Mouse (Mus musculus): ENCODE data around the gene Entpd7. TPM values are rescaled to one million over a fixed set of nuclear protein-coding genes. Genes with fewer than 3 reads are reported as not detected.

Gene Entpd7
- polyA plus RNA-seq, 1 experiment from 2014 or later = 8.4 TPM

DNA sequence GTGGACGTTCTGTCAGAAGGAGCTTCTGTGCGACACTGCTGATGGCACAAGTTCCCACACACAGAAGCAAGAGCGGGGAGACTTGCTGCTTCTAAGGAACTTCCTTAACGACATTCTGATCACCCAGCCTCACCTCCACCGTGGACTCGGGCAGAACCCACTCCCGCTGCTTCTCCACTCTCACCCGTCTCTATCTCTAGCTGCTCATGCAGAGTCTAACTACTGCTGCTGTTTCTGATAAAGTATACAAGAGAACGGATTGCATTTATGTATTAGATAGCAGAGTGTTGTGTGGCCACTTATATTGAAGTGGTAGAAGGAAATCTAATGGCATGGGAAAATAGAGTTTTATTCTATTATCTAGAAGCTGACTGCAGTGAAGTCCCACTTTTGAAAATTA lies 28.7 kb upstream of the Entpd7 start:
- DNase-seq (ENCODE audit: low read depth, low spot score) = no peak
- ChIA-PET POLR2A (no interaction called here), CTCF (interaction anchor here (2.1 to 2.3 kb wide), 2 partner anchors 29 to 36 kb away, joined by 11 to 12 read pairs; no protein-coding TSS in a partner anchor)
- H3K27me3 ChIP-seq = no peaks in the 10 kb centered on the region
- no peak for TF ChIP-seq CTCF (IDR thresholded peaks at IDR 0.05)
- no peak for ATAC-seq
- in situ Hi-C loops (cut with MboI; ENCODE audit: low pct_unique_long_range_greater_than_20kb) = loop anchor here (5.0 kb wide), 1 partner anchor 33 kb away; no protein-coding TSS in a partner anchor

DNA sequence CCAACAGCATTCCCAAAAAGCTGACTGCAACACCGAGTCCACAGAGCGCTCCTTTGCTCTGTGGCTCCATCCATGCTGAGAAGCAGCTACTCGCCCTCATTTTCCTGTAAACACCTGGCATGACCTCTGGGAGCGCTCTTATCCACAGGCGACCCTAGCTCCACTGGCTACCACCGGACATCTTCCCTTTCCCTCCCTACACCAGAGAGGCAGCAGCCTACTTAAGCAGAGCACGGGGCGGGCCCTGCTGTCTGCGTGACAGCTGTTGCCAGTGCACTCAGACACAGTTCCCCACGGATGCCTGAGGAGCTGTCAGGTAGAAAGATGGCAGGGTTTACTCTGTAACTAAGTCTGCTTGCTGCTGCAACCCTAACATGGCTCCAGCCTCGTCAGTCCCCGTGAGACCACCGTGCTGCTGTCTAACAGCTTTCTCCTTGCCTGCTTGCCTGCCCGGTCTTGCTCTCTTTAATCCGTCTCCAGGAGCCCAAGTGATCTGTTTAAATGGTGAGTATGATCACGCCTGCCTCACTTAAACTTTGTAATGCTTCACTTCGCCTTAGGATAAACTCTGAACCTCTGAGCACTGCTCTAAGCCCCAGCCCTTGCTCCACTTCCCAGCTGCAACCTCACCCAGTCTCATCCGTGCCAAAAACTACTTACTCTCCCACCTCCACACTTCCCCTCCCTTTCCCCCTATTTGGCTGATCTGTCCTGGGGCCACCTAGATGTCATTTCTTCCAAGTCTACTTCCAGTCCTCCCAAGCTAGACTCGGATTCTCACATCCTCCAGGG lies 27.1 kb upstream of the Entpd7 start:
- in situ Hi-C loops (cut with MboI; ENCODE audit: low pct_unique_long_range_greater_than_20kb) = loop anchor here (5.0 kb wide), 1 partner anchor 35 kb away; no protein-coding TSS in a partner anchor
- DNase-seq (ENCODE audit: low read depth, low spot score) (no peak), ATAC-seq (no peak)
- H3K27me3 ChIP-seq = no peaks in the 10 kb centered on the region
- CTCF ChIA-PET = interaction anchor here (1.2 to 2.1 kb wide), 4 partner anchors 13 to 38 kb away, joined by 3 to 9 read pairs (median 4); no protein-coding TSS in a partner anchor
- TF ChIP-seq CTCF (IDR thresholded peaks at IDR 0.05) = no peak
- POLR2A ChIA-PET = interaction anchor here (2.6 kb wide), 1 partner anchor 13 kb away, joined by 8 read pairs; no protein-coding TSS in a partner anchor

DNA sequence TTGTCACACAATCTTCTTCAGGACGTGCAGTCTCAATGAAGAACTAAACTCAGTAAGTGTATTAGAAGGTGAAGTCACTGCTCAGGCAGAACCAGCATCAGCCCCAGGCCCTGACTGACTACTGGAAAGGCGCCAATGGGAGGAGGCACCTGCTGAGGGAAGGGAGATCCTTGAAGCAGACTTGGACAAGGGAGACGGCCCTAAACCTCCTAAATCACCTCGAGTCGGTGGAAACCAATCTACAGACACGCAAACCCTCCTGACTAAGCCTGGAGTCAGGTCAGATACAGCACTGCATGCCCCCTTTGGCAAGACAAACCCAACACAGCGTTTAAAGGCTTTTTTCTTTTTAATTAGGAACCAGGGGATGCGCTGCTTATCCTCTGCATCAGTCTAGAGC lies 26.0 kb upstream of the Entpd7 start:
- no peak for TF ChIP-seq CTCF (IDR thresholded peaks at IDR 0.05)
- ATAC-seq (no peak), DNase-seq (ENCODE audit: low read depth, low spot score) (no peak)
- no peaks in the 10 kb centered on the region for H3K27me3 ChIP-seq
- POLR2A ChIA-PET = interaction anchor here (2.6 kb wide), 1 partner anchor 12 kb away, joined by 8 read pairs; no protein-coding TSS in a partner anchor
- in situ Hi-C loops (cut with MboI; ENCODE audit: low pct_unique_long_range_greater_than_20kb) = loop anchor here (5.0 kb wide), 1 partner anchor 36 kb away; no protein-coding TSS in a partner anchor
- CTCF ChIA-PET = interaction anchor here (1.3 to 2.1 kb wide), 4 partner anchors 12 to 32 kb away, joined by 3 to 9 read pairs (median 5); no protein-coding TSS in a partner anchor

DNA sequence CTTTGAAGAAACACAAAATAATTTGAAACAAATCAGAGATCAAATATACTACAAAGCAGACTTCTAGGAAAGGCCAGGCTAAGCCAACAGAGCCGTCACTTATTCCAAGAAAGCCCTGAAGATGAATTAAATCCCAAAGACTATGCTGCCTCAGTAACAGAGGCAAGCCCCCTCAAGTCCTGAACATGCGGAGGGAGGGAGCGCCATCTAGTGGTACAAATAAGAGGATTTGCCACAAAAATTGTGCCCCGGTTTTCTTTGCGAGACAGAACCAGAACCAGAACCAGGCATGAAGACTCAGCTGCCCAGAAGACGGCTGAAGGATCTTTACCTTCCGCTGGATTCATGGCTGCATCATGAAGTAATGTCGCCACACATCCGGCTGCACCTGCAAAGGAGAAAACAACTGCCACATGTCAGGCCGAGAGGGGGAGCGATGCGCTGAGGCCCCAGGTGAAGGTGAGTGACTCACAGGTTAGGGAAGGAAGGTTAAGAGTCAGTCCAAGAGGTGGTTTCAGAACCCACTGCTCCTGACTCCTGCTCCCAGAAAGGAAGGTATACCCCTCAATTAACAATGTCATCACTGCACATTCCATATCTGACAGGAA lies 23.9 kb upstream of the Entpd7 start:
- DNase-seq (ENCODE audit: low read depth, low spot score) = no peak
- no peak for ATAC-seq
- no peaks in the 10 kb centered on the region for H3K27me3 ChIP-seq
- TF ChIP-seq CTCF (IDR thresholded peaks at IDR 0.05) = peak; percentile 86
- in situ Hi-C loops (cut with MboI; ENCODE audit: low pct_unique_long_range_greater_than_20kb) = no loop called here
- ChIA-PET CTCF (interaction anchor here (0.9 to 2.9 kb wide), 9 partner anchors 10 to 167 kb away, joined by 3 to 14 read pairs (median 6); partner anchors contain the start of gene Slc25a28), POLR2A (interaction anchor here (1.3 kb wide), 1 partner anchor 144 kb away, joined by 3 read pairs; no protein-coding TSS in a partner anchor)

DNA sequence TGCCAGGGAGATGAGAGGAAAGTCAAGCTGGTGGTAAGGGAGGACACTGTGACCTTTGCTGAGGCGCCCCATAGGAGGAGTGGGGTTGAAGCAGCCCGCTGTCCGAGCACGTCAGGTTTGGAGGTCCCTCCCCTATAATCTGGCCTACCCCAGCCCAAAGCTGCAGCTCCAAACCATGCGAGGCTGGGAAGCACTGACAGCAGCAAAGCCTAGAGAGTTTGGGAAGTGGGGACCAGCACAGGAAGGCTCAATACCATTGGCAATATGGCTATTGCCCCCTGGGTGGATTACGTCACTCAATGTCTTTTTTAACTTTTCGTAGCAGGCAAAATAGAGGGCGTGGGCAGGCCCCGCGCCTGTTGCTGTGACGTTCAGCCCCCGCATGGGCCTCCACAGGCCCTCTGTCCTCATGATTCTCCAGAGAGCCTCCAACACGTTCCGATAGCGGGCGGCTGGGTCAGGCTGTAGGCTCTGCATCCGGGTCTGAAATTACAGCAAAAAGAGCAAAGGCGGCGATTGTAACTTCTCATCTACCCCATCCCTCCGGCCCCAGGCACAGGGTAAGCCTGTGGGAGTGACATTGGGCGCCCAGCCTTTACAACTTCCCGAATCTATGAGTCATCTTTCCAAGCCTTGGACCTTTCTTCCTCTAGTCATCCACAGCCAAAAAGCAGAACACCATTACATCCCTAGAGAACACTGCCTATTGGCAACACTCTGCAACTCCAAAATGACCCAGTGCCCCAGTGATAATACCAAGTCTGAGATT lies 22.6 kb upstream of the Entpd7 start:
- in situ Hi-C loops (cut with MboI; ENCODE audit: low pct_unique_long_range_greater_than_20kb) = no loop called here
- peak; percentile 86 for ATAC-seq
- ChIA-PET CTCF (interaction anchor here (0.7 to 2.9 kb wide), 5 partner anchors 14 to 38 kb away, joined by 3 to 8 read pairs (median 3); no protein-coding TSS in a partner anchor), POLR2A (interaction anchor here (0.6 to 1.3 kb wide), 3 partner anchors 145 to 1700 kb away, joined by 3 read pairs; no protein-coding TSS in a partner anchor)
- H3K27me3 ChIP-seq = no peaks in the 10 kb centered on the region
- peak; percentile 34 for DNase-seq (ENCODE audit: low read depth, low spot score)
- no peak for TF ChIP-seq CTCF (IDR thresholded peaks at IDR 0.05)

DNA sequence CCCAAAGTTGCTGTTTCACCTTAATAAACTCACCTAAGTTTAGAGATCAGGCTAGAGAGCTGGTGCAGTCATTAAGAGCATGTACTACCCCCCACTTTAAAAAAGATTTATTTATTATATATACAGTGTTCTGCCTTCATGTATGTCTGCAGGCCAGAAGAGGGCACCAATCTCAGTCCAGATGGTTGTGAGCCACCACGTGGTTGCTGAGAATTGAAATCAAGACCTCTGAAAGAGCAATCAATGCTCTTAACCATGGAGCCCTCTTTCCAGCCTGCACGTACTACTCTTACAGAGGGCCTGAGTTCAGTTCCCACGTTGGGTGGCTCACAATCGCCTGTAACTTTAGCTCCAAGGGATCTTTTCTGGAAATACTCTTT lies 22.1 kb upstream of the Entpd7 start:
- CTCF ChIA-PET = interaction anchor here (1.2 kb wide), 1 partner anchor 21 kb away, joined by 3 read pairs; no protein-coding TSS in a partner anchor
- ATAC-seq (peak; percentile 38), DNase-seq (ENCODE audit: low read depth, low spot score) (no peak)
- TF ChIP-seq CTCF (IDR thresholded peaks at IDR 0.05) = no peak
- in situ Hi-C loops (cut with MboI; ENCODE audit: low pct_unique_long_range_greater_than_20kb) = no loop called here
- POLR2A ChIA-PET = no interaction called here
- H3K27me3 ChIP-seq = no peaks in the 10 kb centered on the region

DNA sequence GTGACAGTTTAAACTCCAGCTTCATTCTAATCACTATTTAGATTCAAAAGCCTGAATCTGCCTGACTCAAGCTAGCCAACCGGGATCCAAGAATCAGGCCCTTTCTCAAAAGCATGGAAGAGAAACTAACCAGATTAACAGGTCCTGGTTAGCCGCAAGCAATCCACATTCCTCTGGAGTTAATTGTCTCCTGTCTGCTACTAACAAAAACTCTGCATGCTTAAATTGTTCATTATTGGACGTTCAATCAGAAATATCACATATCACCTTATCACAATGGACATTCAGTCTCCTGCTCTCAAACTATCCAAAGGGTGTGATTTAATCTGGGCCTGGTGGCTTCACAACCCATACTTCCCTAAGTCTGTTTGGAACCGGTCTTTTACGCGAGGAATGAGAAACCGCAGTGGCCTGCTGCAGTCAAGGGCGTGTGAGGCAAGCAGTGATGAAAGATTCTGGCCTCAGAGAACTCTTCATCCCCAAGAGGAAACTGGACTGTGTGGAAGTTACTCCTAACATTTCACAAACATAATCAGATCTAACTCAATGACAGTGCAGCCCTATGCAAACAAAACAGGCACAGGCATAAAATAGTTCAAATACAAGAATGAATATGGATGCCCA lies 20.2 kb upstream of the Entpd7 start:
- POLR2A ChIA-PET = interaction anchor here (0.7 kb wide), 1 partner anchor 960 kb away, joined by 4 read pairs; no protein-coding TSS in a partner anchor
- ATAC-seq (no peak), DNase-seq (ENCODE audit: low read depth, low spot score) (no peak)
- H3K27me3 ChIP-seq = no peaks in the 10 kb centered on the region
- CTCF ChIA-PET = interaction anchor here (0.8 kb wide), 1 partner anchor 28 kb away, joined by 3 read pairs; no protein-coding TSS in a partner anchor
- TF ChIP-seq CTCF (IDR thresholded peaks at IDR 0.05) = no peak
- in situ Hi-C loops (cut with MboI; ENCODE audit: low pct_unique_long_range_greater_than_20kb) = no loop called here

DNA sequence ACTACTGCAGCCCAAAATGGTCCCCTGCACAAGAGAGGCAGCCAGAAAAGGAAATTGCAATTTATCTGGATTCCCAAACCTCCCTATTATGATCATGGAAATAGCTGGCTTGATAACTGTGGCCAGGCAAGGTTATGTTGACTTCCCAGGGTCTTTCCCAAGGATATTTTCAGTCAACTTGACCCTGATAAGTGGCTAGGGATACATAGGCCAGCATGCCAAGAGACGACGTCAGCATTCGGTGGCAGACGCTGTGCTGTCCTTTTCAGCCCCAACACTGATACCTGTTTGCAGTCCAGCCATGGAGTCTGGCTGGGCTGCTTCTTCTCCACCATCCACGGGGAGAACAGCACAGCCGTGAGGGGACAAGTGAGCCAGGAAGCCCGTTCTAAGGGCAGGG lies 18.4 kb upstream of the Entpd7 start:
- POLR2A ChIA-PET = interaction anchor here (0.6 kb wide), 1 partner anchor 66 kb away, joined by 3 read pairs; no protein-coding TSS in a partner anchor
- H3K27me3 ChIP-seq = no peaks in the 10 kb centered on the region
- CTCF ChIA-PET = interaction anchor here (0.6 to 1.1 kb wide), 2 partner anchors 15 to 17 kb away, joined by 3 to 4 read pairs; no protein-coding TSS in a partner anchor
- ATAC-seq (no peak), DNase-seq (ENCODE audit: low read depth, low spot score) (no peak)
- in situ Hi-C loops (cut with MboI; ENCODE audit: low pct_unique_long_range_greater_than_20kb) = no loop called here
- TF ChIP-seq CTCF (IDR thresholded peaks at IDR 0.05) = no peak

Data from Patski (cell line).